Mouse (Mus musculus) adrenal gland, postnatal 10 days (tissue): Measurements from ENCODE around the gene Rad9a. TPM values are rescaled to one million over a fixed set of nuclear protein-coding genes. Genes with fewer than 3 reads are reported as not detected.

ENCODE experiments used
- DNase-seq: peaks from one replicate; pipeline ENCODE4 v3.0.0; 2021; ENCODE audit warnings: mixed read lengths
- microRNA-seq: library from miRNA; unstranded; fragments of <30 nt; microRNA quantifications from one replicate; pipeline ENCODE4 v1.2.0, GENCODE M21; 2021
- total RNA-seq, 2 experiments: library from RNA; stranded (reverse); gene quantifications; 2 replicates each; pipeline ENCODE4 v1.2.3; 2021

Gene Rad9a
- total RNA-seq, 2 experiments from 2014 or later: 7.4 to 10.8 TPM

GRCm38 (mm10) chr19:4146366-4147021 is 55.0 kb downstream of the Rad9a start:
- no peak for DNase-seq

DNA sequence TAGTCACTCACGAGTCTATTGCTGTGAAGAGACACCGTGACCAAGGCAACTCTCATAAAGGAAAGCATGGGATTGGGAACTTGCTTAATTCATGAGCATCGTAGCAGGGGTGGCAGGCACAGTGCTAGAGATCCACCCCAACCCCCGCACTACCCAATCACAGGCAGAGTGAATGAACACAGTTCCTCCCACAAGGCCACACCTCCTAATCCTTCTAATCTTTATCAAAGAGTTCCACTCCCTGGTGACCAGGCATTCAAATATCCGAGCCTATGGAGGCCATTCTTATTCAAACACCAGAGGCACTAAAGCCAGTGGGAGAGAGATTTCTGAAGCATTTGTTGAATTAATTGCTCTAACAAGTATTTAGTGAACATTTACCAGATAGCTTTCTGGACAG is 55.5 kb downstream of the Rad9a start:
- no peak for DNase-seq

Small RNA genes lying within 50 kb of the gene (microRNA-seq; reads per million reads assigned to microRNA genes)
- gene Gm26115: not detected

Other genes starting within 250 kb of the Rad9a start
- under 1 TPM; 0.63 to 0.76 TPM for gene Aldh3b3, start 243.0 kb downstream of the Rad9a start, total RNA-seq
- gene Aldh3b2, start 229.3 kb downstream of the Rad9a start, total RNA-seq: 10 to 100 TPM in 1 of 2 experiments, 1 to 10 TPM in 1; 8.9 to 11.2 TPM
- gene Acy3, start 215.1 kb downstream of the Rad9a start, total RNA-seq: 10 to 100 TPM; 32.0 to 33.3 TPM
- not detected for gene Tbx10, start 208.9 kb downstream of the Rad9a start, total RNA-seq
- gene Nudt8, start 201.1 kb downstream of the Rad9a start, total RNA-seq: 10 to 100 TPM; 39.4 to 40.5 TPM
- 1 to 10 TPM in 1 of 2 experiments, under 1 TPM in 1; 0.72 to 1.9 TPM for gene Gm49405, start 201.0 kb downstream of the Rad9a start, total RNA-seq
- gene Doc2g, start 198.3 kb downstream of the Rad9a start, total RNA-seq: 1 to 10 TPM; 1.3 to 3.0 TPM
- gene Ndufv1, start 188.9 kb downstream of the Rad9a start, total RNA-seq: 100 to 1,000 TPM; 683 to 759 TPM
- 100 to 1,000 TPM; 270 to 316 TPM for gene Gstp1, start 163.7 kb downstream of the Rad9a start, total RNA-seq
- gene Gstp2, start 155.6 kb downstream of the Rad9a start, total RNA-seq: 10 to 100 TPM; 34.9 to 50.2 TPM
- gene Gstp3, start 142.1 kb downstream of the Rad9a start, total RNA-seq: 10 to 100 TPM; 42.6 to 90.1 TPM
- gene Cabp2, start 120.1 kb downstream of the Rad9a start, total RNA-seq: under 1 TPM in 1 of 2 experiments, not detected in 1; 0.63 TPM
- gene Cdk2ap2, start 104.5 kb downstream of the Rad9a start, total RNA-seq: 10 to 100 TPM; 56.3 to 64.1 TPM
- gene Pitpnm1, start 101.7 kb downstream of the Rad9a start, total RNA-seq: 10 to 100 TPM; 59.7 to 75.1 TPM
- gene Aip, start 75.8 kb downstream of the Rad9a start, total RNA-seq: 10 to 100 TPM; 71.5 to 73.4 TPM
- not detected for gene Gpr152, start 61.9 kb downstream of the Rad9a start, total RNA-seq
- gene Cabp4, start 57.6 kb downstream of the Rad9a start, total RNA-seq: 1 to 10 TPM in 1 of 2 experiments, under 1 TPM in 1; 0.69 to 1.9 TPM
- 100 to 1,000 TPM; 185 to 193 TPM for gene Coro1b, start 53.0 kb downstream of the Rad9a start, total RNA-seq
- 10 to 100 TPM; 11.5 to 14.0 TPM for gene Ptprcap, start 48.1 kb downstream of the Rad9a start, total RNA-seq
- 10 to 100 TPM; 26.5 to 38.2 TPM for gene Rps6kb2, start 38.3 kb downstream of the Rad9a start, total RNA-seq
- gene Carns1, start 26.2 kb downstream of the Rad9a start, total RNA-seq: 1 to 10 TPM; 4.8 to 8.8 TPM
- gene Tbc1d10c, start 10.4 kb downstream of the Rad9a start, total RNA-seq: 1 to 10 TPM; 4.2 to 6.6 TPM
- gene Ppp1ca, start 9.6 kb downstream of the Rad9a start, total RNA-seq: 100 to 1,000 TPM; 411 to 414 TPM
- gene Clcf1, start 12.6 kb upstream of the Rad9a start, total RNA-seq: 1 to 10 TPM; 8.3 to 9.8 TPM
- gene AC109138.7, start 12.7 kb upstream of the Rad9a start, total RNA-seq: not detected
- 10 to 100 TPM; 34.7 to 35.6 TPM for gene Pold4, start 30.2 kb upstream of the Rad9a start, total RNA-seq
- 10 to 100 TPM; 16.8 to 21.9 TPM for gene Ssh3, start 67.5 kb upstream of the Rad9a start, total RNA-seq
- 1 to 10 TPM; 3.5 to 8.5 TPM for gene Ankrd13d, start 81.5 kb upstream of the Rad9a start, total RNA-seq
- gene Grk2, start 104.6 kb upstream of the Rad9a start, total RNA-seq: 10 to 100 TPM; 46.3 to 54.8 TPM
- gene Kdm2a, start 196.6 kb upstream of the Rad9a start, total RNA-seq: 10 to 100 TPM; 67.7 to 84.7 TPM
- gene Rhod, start 237.8 kb upstream of the Rad9a start, total RNA-seq: 10 to 100 TPM; 13.7 to 15.4 TPM